Mouse (Mus musculus) inflammation-experienced regulatory T-cells, adult 6 months (primary cell): ENCODE data around the gene Plxna4. TPM values are rescaled to one million over a fixed set of nuclear protein-coding genes. Genes with fewer than 3 reads are reported as not detected.

Source experiments
- ATAC-seq: one replicate; pipeline ENCODE4 v1.8.0; 2017
- polyA plus RNA-seq, 3 experiments: library from polyadenylated mRNA; unstranded; fragments of 100-300 nt; shearing (Covaris generic); gene quantifications; one replicate each; pipeline ENCODE4 v1.2.1; 2017

Plxna4 gene
- polyA plus RNA-seq, 3 experiments from 2014 or later, result 0.09 TPM; not detected in 2

- no peak for ATAC-seq
Observed at GRCm38 (mm10) chr6:32226636-32227035, 361.4 kb downstream of the Plxna4 start.

GRCm38 (mm10) chr6:32224007-32224703 is 363.8 kb downstream of the Plxna4 start:
- ATAC-seq, result no peak

GRCm38 (mm10) chr6:32220765-32221164 is 367.2 kb downstream of the Plxna4 start:
- ATAC-seq, result no peak

- no peak for ATAC-seq
Observed at GRCm38 (mm10) chr6:32218544-32218943, 369.4 kb downstream of the Plxna4 start.

- ATAC-seq, result no peak
Observed at GRCm38 (mm10) chr6:32212439-32212838, 375.6 kb downstream of the Plxna4 start.

- ATAC-seq, result no peak
Observed at GRCm38 (mm10) chr6:32210139-32210538, 377.9 kb downstream of the Plxna4 start.

GRCm38 (mm10) chr6:32208951-32209350 is 379.0 kb downstream of the Plxna4 start:
- no peak for ATAC-seq

GRCm38 (mm10) chr6:32204253-32204652 is 383.7 kb downstream of the Plxna4 start:
- no peak for ATAC-seq

- ATAC-seq, result no peak
Observed at GRCm38 (mm10) chr6:32203389-32203788, 384.6 kb downstream of the Plxna4 start.

GRCm38 (mm10) chr6:32202664-32203192 is 385.3 kb downstream of the Plxna4 start:
- ATAC-seq, result no peak

GRCm38 (mm10) chr6:32201506-32201905 is 386.5 kb downstream of the Plxna4 start:
- no peak for ATAC-seq

GRCm38 (mm10) chr6:32199616-32200015 is 388.4 kb downstream of the Plxna4 start:
- no peak for ATAC-seq

GRCm38 (mm10) chr6:32196913-32197312 is 391.1 kb downstream of the Plxna4 start:
- no peak for ATAC-seq

GRCm38 (mm10) chr6:32193046-32193445 is 394.9 kb downstream of the Plxna4 start:
- ATAC-seq, result no peak

GRCm38 (mm10) chr6:32184402-32184985 is 403.5 kb downstream of the Plxna4 start:
- ATAC-seq, result no peak

- ATAC-seq, result no peak
Observed at GRCm38 (mm10) chr6:32183651-32184185, 404.3 kb downstream of the Plxna4 start.

GRCm38 (mm10) chr6:32180012-32180358 is 408.0 kb downstream of the Plxna4 start:
- ATAC-seq, result no peak

- ATAC-seq, result no peak
Observed at GRCm38 (mm10) chr6:32179346-32180011, 408.5 kb downstream of the Plxna4 start.

- ATAC-seq, result no peak
Observed at GRCm38 (mm10) chr6:32177905-32178304, 410.1 kb downstream of the Plxna4 start.

- no peak for ATAC-seq
Observed at GRCm38 (mm10) chr6:32167725-32168124, 420.3 kb downstream of the Plxna4 start.

GRCm38 (mm10) chr6:32160370-32160769 is 427.6 kb downstream of the Plxna4 start:
- ATAC-seq, result no peak

- no peak for ATAC-seq
Observed at GRCm38 (mm10) chr6:32159931-32160330, 428.1 kb downstream of the Plxna4 start.

GRCm38 (mm10) chr6:32158347-32158746 is 429.6 kb downstream of the Plxna4 start:
- no peak for ATAC-seq
